Mouse (Mus musculus) frontal cortex, postnatal 25 days (tissue): ENCODE data around the gene Nod2.

Source experiments
- DNase-seq, 2 experiments: peaks; one replicate each; pipeline ENCODE4 v3.0.0; 2022; ENCODE audit warnings: low spot score in 2 of 2

The Nod2 gene

GRCm38 (mm10) chr8:88677071-88677470 lies 30.0 kb downstream of the Nod2 start:
- no peak for DNase-seq

- no peak for DNase-seq
These were observed 33.5 kb downstream of the Nod2 start for GRCm38 (mm10) chr8:88680566-88680965.

- no peak for DNase-seq
These were observed 33.9 kb downstream of the Nod2 start for GRCm38 (mm10) chr8:88681046-88681445.

GRCm38 (mm10) chr8:88683656-88684289 lies 36.7 kb downstream of the Nod2 start:
- DNase-seq = no peak

- no peak for DNase-seq
These were observed 39.3 kb downstream of the Nod2 start for GRCm38 (mm10) chr8:88686226-88686905.

- no peak for DNase-seq
These were observed 39.8 kb downstream of the Nod2 start for GRCm38 (mm10) chr8:88686906-88687235.

GRCm38 (mm10) chr8:88689151-88689550 lies 42.0 kb downstream of the Nod2 start:
- DNase-seq = no peak

- no peak for DNase-seq
These were observed 42.8 kb downstream of the Nod2 start for GRCm38 (mm10) chr8:88689891-88690290.

GRCm38 (mm10) chr8:88691342-88691948 lies 44.3 kb downstream of the Nod2 start:
- peak in 1 of 2 experiments; percentile 1 for DNase-seq

- DNase-seq = no peak
These were observed 44.8 kb downstream of the Nod2 start for GRCm38 (mm10) chr8:88691961-88692360.

- DNase-seq = no peak
These were observed 45.8 kb downstream of the Nod2 start for GRCm38 (mm10) chr8:88692866-88693265.

GRCm38 (mm10) chr8:88693376-88693775 lies 46.3 kb downstream of the Nod2 start:
- no peak for DNase-seq

- DNase-seq = no peak
These were observed 47.2 kb downstream of the Nod2 start for GRCm38 (mm10) chr8:88694291-88694690.

- DNase-seq = no peak
These were observed 49.1 kb downstream of the Nod2 start for GRCm38 (mm10) chr8:88696228-88696627.

- peak; percentile 92 to 97 for DNase-seq
These were observed 49.9 kb downstream of the Nod2 start, which contains the start of gene Cyld for GRCm38 (mm10) chr8:88696721-88697641. Gene Cyld (plus strand): TSS chr8:88697028.

- peak in 1 of 2 experiments; percentile 26 for DNase-seq
These were observed 50.5 kb downstream of the Nod2 start for GRCm38 (mm10) chr8:88697642-88698031.

GRCm38 (mm10) chr8:88698048-88698447 lies 50.9 kb downstream of the Nod2 start:
- no peak for DNase-seq

- DNase-seq = no peak
These were observed 54.5 kb downstream of the Nod2 start for GRCm38 (mm10) chr8:88701611-88702010.

GRCm38 (mm10) chr8:88702816-88703215 lies 55.7 kb downstream of the Nod2 start:
- DNase-seq = no peak

GRCm38 (mm10) chr8:88723256-88723963 lies 76.3 kb downstream of the Nod2 start:
- DNase-seq = no peak
